Mouse (Mus musculus): ENCODE results near the gene Chst12.
A peak's percentile ranks its signal among the peaks of the same experiment; 100 is the strongest.

Chst12 gene

DNA sequence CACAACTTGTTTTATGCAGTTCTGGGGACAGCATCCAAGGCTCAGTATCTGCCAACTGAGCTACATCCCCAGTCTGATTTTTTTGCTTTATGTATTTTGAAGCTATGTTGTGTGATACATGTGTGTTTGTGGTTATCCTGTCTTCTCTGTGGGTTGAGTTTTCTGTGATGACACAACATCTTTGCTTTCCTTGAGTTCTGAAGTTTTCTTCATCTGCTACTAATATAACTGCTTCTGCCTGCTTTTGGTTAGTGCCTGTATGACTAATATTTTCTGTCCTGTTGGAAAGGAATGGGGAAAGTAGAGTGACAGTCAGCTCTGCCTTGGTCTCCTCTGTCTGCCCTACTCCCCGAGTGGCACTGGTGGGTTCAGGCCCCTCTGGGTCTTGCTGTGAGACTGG, 15.8 kb downstream of the Chst12 start:
- DNase-seq, result no peak

DNA sequence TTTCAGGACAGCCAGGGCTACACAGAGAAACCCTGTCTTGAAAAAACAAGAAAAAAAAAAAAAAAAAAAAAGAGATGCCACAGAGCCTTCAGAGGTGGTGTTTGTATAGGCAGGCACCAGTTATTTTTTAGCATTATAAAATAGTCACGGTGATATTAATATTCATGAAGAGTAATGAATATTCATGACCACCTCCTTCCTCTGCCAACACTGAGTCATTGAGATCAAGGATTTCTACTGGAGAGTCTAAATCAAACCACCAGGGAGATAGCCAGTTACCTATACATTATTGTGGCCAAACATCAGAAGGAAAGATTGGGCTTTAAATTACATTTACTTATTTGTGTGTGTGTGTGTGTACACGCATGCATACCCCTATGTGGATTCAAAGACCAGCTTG, 21.4 kb downstream of the Chst12 start:
- no peak for DNase-seq

DNA sequence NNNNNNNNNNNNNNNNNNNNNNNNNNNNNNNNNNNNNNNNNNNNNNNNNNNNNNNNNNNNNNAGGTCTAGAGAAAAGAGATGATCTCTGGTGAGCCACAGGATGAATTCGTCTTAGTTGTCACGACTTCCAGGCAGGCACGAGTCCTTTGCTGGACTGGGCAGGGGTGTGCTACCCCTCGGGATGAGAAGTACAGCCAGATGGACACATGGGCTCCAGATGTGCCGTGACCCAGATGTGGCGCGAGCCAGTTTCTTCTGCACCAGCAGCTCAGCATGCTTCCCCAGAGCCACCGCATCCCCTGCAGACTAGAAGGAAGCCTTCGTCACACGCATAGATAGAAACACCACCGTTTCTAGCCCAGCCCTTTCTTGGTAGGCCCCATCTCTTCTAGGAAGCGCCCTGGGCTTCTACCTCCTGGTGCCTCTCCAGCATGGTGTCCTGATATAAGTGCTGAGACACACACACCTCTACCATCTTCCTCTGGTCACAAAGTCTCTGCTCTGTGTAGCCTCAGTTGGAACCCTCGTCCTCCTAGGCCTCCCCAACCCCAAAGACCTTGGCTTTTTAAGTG, 32.8 kb downstream of the Chst12 start:
- no peak for DNase-seq

DNA sequence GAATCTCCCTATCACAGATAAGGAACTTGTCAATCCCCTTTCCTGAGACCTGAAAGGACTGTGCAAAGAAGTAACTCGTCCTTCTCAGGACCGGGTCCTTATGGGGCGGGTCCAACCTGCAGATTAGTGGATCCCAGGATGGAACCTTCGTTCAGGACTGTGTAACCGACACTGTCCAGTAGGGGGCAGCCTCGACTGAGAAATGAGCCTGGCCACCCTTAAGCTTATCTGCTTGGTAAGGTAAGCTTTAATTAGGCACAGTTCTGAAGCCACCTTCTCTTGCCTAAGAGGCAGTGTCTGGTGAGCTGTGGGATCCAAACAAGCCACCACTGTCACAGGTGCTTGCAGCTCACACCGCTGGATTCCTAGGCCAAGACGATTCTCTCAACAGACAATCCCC, 34.8 kb downstream of the Chst12 start:
- DNase-seq, result peak; percentile 87

DNA sequence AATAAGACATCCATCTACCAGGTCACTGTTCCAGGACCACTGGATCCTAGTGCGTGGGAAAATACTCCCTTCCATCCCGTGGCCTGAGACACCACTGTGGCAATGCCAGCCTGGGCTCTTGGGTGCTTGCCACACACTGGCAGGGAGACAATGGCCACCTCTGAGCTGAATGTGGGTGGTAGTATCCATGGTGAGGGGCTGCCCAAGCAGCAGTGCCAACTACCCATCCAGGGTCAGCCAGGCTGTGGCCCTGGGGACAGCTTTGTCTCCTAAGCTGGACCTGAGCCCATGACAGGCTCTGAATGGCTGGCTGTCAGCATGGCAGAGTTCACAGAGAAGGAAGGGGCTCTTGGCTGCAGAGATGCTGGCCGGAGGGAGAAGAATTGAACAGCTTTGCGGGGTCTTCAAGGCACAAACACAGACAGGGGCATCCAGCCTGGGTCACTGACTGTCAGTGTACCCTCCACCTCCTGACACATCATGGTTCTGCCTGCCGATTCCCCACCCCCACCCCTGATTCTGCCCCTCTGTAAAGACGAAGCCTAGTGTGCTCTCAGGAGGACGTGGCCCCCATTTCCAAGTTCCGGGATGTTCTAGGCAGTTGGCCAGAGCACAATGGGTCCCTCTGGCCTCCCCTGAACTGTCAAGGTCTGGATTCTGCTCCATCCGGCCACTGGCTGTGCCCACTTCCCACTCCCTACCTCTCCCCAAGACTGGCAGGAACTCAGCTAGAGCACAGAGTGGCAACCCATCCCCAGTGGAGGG, 37.6 kb downstream of the Chst12 start:
- peak; percentile 72 for DNase-seq

DNA sequence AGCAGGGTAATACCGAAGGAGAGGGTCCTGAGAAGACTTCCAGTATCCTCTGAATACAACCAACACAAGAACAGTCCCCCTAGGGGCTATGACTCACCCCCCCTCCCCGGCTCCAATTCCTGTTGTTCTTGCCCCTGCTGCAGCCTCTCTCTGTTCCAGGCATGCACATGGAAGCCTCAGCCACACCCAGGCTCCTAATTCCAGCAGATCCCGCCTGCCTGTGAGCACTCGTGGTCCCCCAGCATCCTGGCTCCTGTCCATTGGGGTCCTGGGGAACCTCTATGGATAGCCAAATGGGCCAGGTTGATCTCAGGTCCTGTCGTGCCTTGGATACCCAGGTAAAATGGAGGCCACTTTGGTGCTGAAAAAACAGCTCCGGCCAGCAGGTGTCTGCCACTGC, 40.3 kb downstream of the Chst12 start:
- DNase-seq, result no peak

DNA sequence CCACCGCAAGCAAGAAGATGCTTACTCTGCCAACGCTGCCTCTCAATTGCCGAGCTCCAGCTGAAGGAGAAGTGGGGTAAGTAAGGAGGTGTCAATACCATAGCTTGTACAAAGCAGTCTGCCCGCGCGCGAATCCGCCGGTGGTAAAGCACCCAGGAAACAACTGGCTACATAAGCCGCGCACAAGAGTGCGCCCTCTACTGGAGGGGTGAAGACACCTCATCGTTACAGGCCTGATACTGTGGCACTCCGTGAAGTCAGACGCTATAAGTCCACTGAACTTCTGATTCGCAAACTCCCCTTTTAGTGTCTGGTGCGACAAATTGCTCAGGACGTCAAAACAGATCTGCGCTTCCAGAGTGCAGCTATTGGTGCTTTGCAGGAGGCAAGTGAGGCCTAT, 41.0 kb downstream of the Chst12 start:
- DNase-seq, result no peak

DNA sequence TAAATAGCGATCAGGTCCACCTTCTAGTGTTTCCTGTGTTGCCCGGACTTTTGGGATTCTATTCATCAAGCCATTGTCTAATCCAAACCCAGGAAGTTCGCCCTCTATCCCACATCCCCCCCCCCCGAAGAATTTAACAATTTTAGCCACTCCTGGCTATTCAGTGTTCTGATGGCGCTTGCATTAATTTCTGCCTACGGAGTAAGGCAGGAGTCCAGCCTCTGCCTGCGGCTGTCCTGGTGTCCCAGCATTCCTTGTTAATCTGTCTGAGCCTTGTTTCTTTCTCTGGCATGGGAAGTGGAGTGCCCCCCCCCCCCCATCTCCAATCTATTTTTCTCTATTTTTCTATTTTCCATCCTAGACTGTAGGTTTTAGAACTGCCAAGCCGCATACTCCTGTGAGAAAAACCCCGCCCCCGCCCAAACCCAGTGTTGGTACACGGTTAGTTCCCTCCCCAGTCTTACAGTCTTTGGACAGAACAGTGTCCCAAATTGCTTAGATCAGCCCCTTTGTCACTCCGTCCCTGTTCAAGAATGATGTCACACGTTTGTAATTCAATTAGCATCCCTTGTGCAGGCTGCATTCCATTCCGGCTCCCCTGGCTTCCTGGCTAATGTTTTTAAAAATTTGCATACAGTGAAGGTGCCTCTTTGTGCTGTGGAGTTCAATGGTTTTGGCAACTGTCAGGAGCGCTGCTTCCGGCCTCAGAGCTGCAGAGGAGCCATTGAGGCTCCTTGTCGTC, 44.1 kb downstream of the Chst12 start:
- DNase-seq, result peak; percentile 94

DNA sequence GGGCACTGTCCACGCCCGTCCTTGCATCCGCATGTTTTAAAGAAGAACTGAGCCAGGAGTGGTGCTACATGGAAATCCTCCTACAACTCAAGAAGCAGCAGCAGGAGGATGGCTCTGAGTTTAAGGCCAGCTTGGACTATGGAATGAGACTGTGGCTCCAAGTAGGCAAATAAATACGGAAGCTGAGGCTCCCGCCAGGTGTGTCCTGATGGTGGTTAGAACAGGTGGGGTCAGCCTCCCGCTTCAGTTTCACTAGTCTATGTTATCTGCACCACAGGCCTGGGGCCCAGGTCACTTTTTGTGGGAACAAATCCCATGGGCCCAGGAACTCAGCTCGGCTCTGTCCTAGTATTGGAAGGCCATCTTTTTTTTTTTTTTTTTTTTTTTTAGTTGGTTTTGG, 48.4 kb downstream of the Chst12 start:
- DNase-seq, result no peak

DNA sequence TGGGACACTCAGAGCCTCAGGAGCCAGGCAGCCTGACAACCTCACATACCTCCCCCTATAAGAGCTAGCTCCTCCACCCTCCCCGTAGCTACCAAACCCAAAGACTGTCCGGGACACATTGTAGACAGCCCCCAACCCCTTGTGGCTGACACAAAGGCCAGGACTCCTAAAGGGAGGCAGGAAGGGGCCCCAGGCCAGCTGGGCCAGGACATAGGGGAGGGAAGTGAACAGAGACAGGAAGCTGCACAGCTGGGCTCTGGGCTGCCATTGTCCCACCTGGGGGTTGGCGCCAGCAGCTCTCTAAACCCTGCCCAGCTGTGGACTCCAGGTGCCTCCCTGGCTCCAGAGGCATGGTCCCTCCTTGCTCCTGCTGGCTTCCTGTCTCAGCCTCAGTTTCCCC, 51.5 kb downstream of the Chst12 start:
- DNase-seq, result no peak

DNA sequence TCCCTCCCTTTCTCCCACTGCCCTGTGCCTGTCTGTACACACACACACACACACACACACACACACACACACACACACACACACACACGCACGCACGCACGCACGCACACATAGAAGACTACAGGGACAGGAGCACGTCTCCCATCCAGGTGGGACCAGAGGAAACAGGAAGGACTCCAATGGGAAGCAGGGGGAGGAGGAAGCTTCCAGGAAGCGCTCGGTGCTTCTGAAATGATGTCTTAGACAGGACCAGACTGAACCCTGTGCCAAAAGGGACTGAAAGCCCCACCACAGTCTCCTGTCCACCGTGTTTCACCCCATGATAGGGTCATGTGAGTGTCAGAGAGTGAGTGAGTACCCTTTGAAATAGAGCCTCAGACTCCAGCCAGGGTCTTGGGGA, 57.3 kb downstream of the Chst12 start:
- DNase-seq, result no peak

DNA sequence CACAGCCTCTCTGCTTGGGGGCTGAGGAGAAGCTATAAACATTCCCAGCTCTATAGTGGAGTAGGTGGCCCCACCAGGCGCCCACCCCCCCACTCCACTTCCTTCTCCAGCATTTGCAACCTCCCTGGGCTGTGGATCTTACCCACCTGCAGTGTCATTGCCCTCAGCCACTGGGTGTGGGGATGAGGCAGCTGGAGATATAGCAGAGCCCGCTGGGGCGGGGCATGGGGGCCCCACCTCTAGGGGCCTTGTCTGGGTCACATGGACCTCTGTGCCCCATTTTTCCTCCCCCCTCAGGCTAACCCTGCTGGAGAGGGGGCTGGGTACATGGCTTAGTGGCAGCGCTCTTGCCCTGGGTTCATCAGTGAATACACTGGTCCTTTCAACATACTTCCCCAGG, 59.5 kb downstream of the Chst12 start, which contains the start of gene Grifin:
TSS of gene Grifin (minus strand) at position 176 of the 400 bp plus-strand sequence.
- DNase-seq, result no peak

DNA sequence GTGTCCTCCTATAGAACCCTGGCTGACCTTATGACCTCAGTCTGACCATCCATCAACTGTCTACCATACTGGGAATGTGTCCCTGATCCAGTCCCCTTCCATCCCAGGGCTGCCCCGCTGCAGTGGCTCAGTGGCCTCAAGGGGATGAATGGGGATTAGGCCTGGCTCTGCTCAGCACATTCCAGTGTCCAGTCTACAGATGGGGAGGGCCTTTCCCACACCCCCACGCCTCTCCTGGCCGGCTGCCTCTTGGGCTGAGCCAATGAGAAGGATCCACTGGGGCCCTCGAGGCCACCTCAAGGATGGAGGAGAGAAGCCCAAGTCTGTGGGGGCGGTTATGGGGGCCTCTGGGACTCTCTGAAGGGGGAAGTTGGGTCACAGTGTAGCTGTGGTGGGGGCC, 60.1 kb downstream of the Chst12 start:
- DNase-seq, result peak; percentile 24

DNA sequence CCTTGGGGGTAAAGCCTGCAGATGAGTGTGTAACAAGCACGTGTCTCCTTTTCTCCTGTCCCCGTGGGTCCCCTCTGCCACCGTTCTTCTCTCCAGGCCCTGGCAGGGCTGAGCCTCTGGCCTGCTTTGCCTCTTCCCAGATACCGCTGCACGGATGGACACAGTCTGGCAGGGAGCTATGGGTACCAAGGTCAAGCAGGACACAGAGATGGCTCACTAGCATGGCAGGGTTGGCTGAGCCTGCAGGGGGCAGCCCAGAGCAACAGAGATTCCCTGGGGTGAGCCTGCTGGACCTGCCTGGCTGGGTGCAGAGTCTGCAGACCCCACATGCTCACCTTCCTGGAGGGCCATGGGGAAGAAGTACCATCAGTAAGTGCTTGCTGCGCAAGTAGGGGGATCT, 60.5 kb downstream of the Chst12 start:
- DNase-seq, result peak; percentile 65

DNA sequence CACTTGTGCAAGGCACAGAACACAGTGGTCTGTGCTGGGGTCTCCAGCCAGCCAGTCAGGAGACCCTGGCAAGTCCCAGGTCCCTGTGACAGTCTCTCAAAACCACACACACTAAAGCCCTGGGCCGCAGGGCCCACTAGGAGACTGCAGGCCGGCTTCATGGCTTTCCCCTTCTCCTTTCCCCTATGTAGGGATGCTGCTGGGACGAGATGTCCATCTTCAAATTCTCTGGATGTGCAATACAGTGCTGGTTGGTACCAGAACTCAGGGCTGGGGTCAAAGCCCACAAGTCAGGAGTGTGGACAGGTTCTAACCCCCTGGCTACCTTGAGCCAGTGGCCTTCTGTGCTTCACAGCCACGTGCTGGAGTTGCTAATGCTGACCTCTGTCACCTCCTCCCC, 60.9 kb downstream of the Chst12 start:
- DNase-seq, result no peak

DNA sequence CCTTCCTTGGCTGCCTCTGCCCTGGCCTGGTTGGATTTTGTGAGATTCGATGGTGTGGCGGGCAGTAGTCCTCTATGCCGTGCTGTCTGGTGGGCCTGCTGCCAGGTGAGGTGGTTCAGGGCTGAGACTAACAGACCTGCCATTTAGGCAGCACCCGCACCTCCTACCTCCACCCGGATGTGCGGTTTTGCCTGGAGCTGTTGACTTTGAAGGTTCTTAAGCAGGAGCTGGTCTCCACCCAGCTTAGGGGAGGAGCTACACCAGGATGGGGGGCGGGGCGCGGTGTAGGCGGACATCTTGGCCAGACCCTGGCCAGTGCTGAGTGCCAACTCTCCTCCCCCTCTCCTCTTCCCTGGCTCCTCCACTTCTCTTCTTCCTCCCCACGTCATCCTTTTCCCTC, 62.0 kb downstream of the Chst12 start:
- peak; percentile 40 for DNase-seq

DNA sequence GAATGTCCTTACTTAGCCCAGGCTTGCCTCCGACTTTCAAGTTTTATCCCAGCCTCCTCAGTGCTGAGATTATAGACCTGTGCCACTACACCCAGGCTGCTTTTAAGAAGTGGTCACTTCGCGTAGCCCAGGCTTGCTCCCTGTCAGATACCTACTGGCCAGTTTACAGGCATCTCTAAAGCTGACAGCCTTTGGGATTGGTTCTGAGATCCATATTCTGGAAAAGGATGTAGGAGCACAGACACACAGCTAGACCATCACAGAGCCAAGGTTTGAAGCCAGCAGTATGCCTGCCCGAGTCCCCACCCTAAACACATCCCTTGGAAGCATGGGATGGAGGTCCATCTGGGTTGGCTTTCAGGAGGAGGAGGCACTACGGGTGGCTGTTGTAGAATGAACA, 62.4 kb downstream of the Chst12 start:
- no peak for DNase-seq

DNA sequence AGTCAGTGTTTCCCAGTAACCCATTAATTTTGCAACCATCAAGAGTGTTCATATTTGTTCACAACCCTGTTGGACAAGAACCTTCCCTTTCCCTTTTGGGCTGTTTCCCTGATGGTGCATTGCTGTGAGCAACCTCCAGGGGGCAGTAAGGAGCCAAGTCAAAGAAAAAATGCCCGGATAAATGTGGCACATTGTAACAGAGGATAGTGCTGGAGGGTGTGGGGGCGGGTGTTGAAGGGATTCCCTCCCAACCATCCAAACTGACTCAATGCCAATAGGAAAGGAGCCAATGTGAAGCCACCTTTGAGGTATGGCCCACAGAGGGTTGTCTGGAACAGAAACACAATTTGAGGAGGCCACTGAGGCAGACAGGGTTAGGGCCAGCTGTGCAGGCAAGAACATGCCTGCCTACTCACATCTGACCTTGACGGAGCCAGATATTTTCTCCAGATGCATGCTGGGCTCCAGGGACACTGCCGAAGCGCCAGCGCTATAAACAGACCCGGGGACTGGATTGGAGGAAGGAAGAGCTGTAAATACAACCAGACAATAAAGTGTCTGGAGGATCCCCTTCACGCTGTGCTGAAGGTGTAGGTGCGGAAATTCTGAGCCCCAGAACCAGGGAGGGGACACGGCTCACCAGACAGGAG, 63.1 kb downstream of the Chst12 start:
- peak; percentile 82 for DNase-seq

DNA sequence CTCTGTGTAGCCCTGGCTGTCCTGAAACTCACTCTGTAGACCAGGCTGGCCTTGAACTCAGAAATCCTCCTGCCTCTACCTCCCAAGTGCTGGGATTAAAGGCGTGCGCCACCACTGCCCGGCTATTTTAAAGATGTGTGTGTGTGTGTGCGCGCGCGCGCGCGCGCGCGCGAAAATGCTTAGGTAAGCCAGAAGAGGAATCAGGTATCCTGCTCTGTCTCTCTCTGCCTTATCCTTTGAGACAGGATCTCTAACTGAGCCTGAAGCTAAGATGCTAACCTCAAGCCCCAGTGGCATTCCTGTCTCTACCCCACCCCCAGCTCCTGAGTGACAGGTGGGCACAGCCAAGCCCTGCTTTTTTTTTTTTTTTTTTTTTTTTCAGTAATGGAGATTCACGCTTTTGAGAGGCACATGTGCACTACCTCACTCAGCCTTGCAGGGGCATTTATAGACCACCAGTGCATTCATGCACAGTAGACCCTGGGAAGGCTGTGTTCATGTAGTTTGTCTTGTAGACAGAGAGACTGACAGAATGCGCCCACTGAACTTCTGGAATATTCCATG, 63.8 kb downstream of the Chst12 start:
- peak; percentile 34 for DNase-seq

DNA sequence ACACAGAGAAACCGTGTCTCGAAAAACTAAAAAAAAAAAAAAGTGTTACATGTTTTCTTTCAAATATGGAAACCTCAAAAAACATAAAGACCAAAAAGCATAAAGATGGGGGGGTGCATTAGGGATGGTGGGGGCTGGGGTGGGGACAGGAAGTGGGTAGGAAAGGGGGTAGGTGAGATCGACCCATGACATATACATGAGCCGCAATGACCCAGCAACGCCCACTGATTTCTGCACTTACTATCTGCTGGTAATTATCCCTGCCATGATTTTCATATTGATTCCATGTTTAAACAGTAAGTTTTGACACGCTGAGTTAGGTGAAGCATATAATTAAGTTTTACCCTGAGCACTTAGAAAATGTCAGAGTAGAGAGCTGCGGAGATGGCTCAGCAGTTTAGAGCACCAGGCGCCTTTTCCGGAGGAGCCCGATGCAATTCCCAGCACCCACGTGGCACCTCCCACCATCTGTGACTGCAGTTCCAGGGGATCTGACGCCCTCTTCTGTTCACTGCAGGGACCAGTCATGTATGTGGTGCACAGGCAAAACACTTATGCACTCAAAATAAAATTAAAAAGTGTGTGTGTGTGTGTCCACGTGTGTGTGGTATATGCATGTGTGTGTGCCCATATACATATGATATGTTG, 65.0 kb downstream of the Chst12 start:
- no peak for DNase-seq

DNA sequence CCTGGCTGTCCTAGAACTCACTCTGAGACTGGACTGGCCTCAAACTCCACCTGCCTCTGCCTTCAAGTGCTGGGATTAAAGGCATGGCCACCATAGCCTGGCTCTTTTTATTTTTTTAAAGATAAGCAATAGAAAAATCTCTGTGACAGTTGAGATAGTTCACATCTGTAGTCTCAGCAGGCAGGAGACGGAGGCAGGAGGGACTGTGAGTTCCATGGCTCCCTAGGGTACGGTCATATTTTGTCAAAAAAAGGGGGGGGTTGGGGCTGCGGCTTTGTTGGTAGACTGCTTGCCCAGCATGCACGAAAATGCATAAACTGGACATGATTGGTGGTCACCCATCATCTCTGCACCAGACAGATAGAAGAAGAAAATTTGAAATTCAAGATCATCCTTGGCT, 65.9 kb downstream of the Chst12 start:
- no peak for DNase-seq

DNA sequence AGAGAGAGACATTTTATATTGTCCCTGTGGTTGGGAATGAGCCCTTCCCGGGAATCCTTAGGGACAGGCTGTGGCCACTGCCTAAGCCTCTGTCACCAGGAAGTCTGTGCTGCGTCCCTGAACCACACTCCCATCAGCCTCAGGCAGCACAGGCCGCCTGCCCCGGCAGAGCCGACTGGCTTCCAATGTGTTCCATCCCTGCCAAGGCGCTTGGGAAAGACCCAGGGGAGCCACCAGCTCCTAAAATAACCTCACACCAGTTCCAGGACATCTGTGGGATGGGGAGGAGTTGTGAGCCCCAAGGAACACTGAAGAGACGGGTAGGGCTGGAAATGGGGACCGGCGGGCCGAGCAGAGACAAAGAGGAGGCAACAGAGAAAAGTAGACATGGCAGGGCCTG, 66.3 kb downstream of the Chst12 start:
- no peak for DNase-seq

DNA sequence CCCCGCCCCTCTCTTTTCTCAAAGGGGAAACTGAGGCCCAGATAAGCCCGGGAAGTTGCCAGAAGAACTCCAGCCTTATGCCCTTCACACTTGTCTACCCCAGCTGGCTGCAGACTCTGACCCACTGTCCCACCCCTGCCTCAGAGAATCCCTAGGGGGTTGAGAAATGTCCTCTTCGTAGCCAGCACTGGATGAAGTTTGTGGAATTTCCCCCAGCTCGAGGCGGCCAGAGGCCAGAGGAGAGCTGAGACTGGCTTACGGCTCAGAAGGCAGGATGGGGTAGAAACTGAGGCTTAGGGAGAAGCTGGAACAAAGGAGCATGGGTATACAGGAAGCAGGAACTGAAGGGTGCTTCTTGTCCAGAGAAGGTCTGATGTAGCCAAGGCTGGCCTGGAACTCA, 67.3 kb downstream of the Chst12 start:
- DNase-seq, result no peak
